Mouse (Mus musculus) stomach, embryonic 16.5 days (tissue): ENCODE data around the gene Inava. TPM values are rescaled to one million over a fixed set of nuclear protein-coding genes. Genes with fewer than 3 reads are reported as not detected.

Experiments used
- ATAC-seq: fragments of 200-750 bp; cut with Nextera tagmentation; 2 replicates; pipeline ENCODE4 v1.8.0; 2017; ENCODE audit warnings: moderate number of reproducible peaks, moderate TSS enrichment; ENCODE audit not compliant: insufficient read depth, low FRiP score
- H3K27ac ChIP-seq: fragments of 300-500 bp; sonication (generic); 2 replicates; pipeline ENCODE4 v1.5.1; 2014; ENCODE audit warnings: low read length
- H3K27me3 ChIP-seq: fragments of 300-500 bp; sonication (generic); 2 replicates; pipeline ENCODE4 v1.6.1; 2014; ENCODE audit warnings: low read length, control low read depth, mixed read lengths; ENCODE audit not compliant: control insufficient read depth, insufficient read depth
- H3K36me3 ChIP-seq: fragments of 300-500 bp; sonication (generic); 2 replicates; pipeline ENCODE4 v1.6.1; 2014; ENCODE audit warnings: low read length; ENCODE audit not compliant: control insufficient read depth, insufficient read depth
- H3K4me1 ChIP-seq: fragments of 300-500 bp; sonication (generic); 2 replicates; pipeline ENCODE4 v1.6.1; 2014; ENCODE audit warnings: low read length, control low read depth, mixed read lengths; ENCODE audit not compliant: control insufficient read depth, insufficient read depth
- H3K4me2 ChIP-seq: fragments of 300-500 bp; sonication (generic); 2 replicates; pipeline ENCODE4 v1.6.1; 2014; ENCODE audit warnings: low read depth, low read length, mixed read lengths
- H3K4me3 ChIP-seq: fragments of 300-500 bp; sonication (generic); replicated peaks from 2 replicates; pipeline ENCODE4 v1.5.1; 2014; ENCODE audit warnings: mild to moderate bottlenecking, low read length
- H3K9ac ChIP-seq: fragments of 300-500 bp; sonication (generic); 2 replicates; pipeline ENCODE4 v1.6.1; 2014; ENCODE audit warnings: low read length
- H3K9me3 ChIP-seq: fragments of 300-500 bp; sonication (generic); replicated peaks from 2 replicates; pipeline ENCODE4 v1.6.1; 2016; ENCODE audit warnings: low read length, control low read depth; ENCODE audit not compliant: control insufficient read depth
- WGBS: fragments of 180-500 bp; shearing (Covaris S2); extraction: QIAGEN DNeasy Blood & Tissue Kit; methylation state at CpG from one replicate; pipeline ENCODE4 v1.1.7; 2014; 5-methylcytosine and 5-hydroxymethylcytosine counted together
- polyA plus RNA-seq: library from polyadenylated mRNA; unstranded; fragments of >200 nt; fragmentation: Nextera tagmentation; extraction: Ambion mirVana; gene quantifications from 2 replicates; pipeline ENCODE4 v1.2.1, GENCODE M21; 2015

The Inava gene
- polyA plus RNA-seq, 1 experiment from 2014 or later = 39.8 TPM

GRCm38 (mm10) chr1:136255657-136256056 lies 21.6 kb upstream of the Inava start:
- no peak overlapping the region for H3K27ac ChIP-seq
- H3K4me2 ChIP-seq = no peak overlapping the region
- ATAC-seq = no peak
- peaks cover 9% of the 10 kb centered on the region for H3K4me1 ChIP-seq
- peaks cover 39% of the 10 kb centered on the region for H3K27me3 ChIP-seq
- H3K9ac ChIP-seq = no peak overlapping the region
- no peaks in the 10 kb centered on the region for H3K36me3 ChIP-seq
- WGBS = 57% methylated on average over 8 of the region's 8 CpGs
- no peaks in the 10 kb centered on the region for H3K9me3 ChIP-seq
- H3K4me3 ChIP-seq = no peak overlapping the region

GRCm38 (mm10) chr1:136255174-136255573 lies 21.1 kb upstream of the Inava start:
- 0 out of 2 replicates have a peak, but pooled peaks have one; percentile 27 for ATAC-seq
- 34% methylated on average over 6 of the region's 6 CpGs for WGBS
- Histone ChIP-seq H3K36me3 (no peaks in the 10 kb centered on the region), H3K9me3 (no peaks in the 10 kb centered on the region), H3K27me3 (peaks cover 34% of the 10 kb centered on the region), H3K4me1 (peaks cover 5% of the 10 kb centered on the region), H3K9ac (no peak overlapping the region), H3K4me3 (no peak overlapping the region), H3K4me2 (no peak overlapping the region), H3K27ac (no peak overlapping the region)

DNA sequence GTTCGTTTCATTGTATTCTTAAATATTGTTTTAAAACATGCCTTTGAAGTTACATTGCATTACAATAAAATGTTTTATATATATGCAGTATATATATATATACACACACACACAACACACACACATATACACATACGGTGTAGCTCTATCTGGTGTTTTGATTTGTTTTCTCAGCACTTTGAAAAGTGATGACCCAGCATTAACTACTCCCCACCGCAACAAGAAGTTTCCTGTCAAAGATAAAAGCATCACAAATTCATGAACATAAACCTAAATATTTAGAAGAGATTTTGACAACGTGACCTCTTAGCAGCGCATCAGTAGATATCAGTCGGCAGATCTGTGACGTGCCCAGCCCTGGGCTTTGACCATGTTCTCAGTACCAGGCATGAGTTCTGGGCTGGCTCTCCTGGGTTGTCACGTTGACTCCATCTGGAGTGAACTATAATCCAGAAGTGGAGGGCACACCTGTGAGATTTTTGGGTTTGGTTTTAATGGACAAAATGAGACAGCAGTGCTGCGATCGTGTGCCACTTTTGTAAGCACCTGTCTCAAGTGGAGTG lies 20.5 kb upstream of the Inava start:
- no peak overlapping the region for H3K4me3 ChIP-seq
- H3K27me3 ChIP-seq = peaks cover 28% of the 10 kb centered on the region
- H3K9me3 ChIP-seq = no peaks in the 10 kb centered on the region
- no peak overlapping the region for H3K4me2 ChIP-seq
- ATAC-seq = no peak
- no peaks in the 10 kb centered on the region for H3K36me3 ChIP-seq
- H3K27ac ChIP-seq = no peak overlapping the region
- H3K9ac ChIP-seq = no peak overlapping the region
- peaks cover 3% of the 10 kb centered on the region; the same call in 1 of the 2 replicates for H3K4me1 ChIP-seq
- 63% methylated on average over 10 of the region's 10 CpGs for WGBS

GRCm38 (mm10) chr1:136253472-136253871 lies 19.4 kb upstream of the Inava start:
- Histone ChIP-seq H3K4me1 (0 out of 2 replicates have a peak, but pooled peaks cover 3% of the 10 kb centered on the region), H3K9ac (no peak overlapping the region), H3K9me3 (no peaks in the 10 kb centered on the region), H3K36me3 (no peaks in the 10 kb centered on the region), H3K4me2 (no peak overlapping the region), H3K27ac (no peak overlapping the region), H3K27me3 (peaks cover 17% of the 10 kb centered on the region), H3K4me3 (no peak overlapping the region)
- ATAC-seq = no peak
- 28% methylated on average over 2 of the region's 2 CpGs for WGBS

GRCm38 (mm10) chr1:136249662-136250061 lies 15.6 kb upstream of the Inava start:
- ATAC-seq = no peak
- Histone ChIP-seq H3K36me3 (no peaks in the 10 kb centered on the region), H3K4me2 (no peak overlapping the region), H3K9me3 (no peaks in the 10 kb centered on the region), H3K9ac (no peak overlapping the region), H3K4me3 (no peak overlapping the region), H3K4me1 (0 out of 2 replicates have a peak, but pooled peaks cover 3% of the 10 kb centered on the region), H3K27me3 (no peaks in the 10 kb centered on the region), H3K27ac (no peak overlapping the region)
- WGBS = 44% methylated on average over 5 of the region's 5 CpGs

DNA sequence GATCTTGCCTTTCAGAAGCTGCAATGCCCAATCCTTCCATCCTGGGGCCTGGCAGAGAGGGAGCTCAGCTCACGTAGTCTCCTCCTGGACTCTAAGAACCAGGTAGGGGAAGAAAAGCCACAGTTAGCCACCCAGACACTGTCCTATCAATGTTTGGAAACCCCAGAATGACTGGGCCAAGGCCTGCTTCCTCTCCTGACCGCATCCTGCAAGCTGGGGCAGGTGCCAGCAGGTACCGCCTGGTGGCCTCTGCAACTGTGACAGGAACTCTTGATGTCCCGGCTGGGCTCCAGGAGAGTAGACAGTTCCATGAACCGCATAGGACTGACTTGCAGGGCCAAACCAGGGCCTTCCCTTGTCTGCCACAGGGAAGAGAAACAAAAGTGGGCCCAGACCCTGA lies 13.3 kb upstream of the Inava start:
- Histone ChIP-seq H3K9me3 (no peaks in the 10 kb centered on the region), H3K36me3 (no peaks in the 10 kb centered on the region), H3K9ac (no peak overlapping the region), H3K27ac (no peak overlapping the region), H3K4me3 (no peak overlapping the region), H3K27me3 (no peaks in the 10 kb centered on the region), H3K4me2 (no peak overlapping the region), H3K4me1 (0 out of 2 replicates have a peak, but pooled peaks cover 3% of the 10 kb centered on the region)
- WGBS = 83% methylated on average over 5 of the region's 5 CpGs
- ATAC-seq = no peak

DNA sequence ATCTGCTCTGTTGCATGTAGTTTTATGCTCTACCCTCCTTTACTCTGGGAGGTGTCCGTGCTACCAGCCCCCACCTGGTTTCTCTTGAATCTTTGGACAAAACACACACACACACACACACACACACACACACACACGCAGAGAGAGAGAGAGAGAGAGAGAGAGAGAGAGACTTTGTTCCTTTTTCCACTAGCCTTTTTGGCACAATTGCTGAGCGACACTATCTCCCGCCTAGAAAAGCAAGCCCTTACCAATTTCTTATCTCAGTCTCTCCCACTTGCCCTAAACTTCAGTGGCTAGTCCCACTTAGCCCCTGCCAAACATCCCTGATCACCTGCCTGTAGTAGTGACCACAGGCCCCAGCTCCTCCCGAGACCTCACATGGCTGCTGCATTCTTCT lies 10.4 kb upstream of the Inava start:
- WGBS = 76% methylated on average over 5 of the region's 5 CpGs
- Histone ChIP-seq H3K27ac (no peak overlapping the region), H3K9ac (no peak overlapping the region), H3K4me3 (no peak overlapping the region), H3K27me3 (no peaks in the 10 kb centered on the region), H3K36me3 (no peaks in the 10 kb centered on the region), H3K4me2 (no peak overlapping the region), H3K9me3 (no peaks in the 10 kb centered on the region), H3K4me1 (no peaks in the 10 kb centered on the region)
- ATAC-seq = no peak

DNA sequence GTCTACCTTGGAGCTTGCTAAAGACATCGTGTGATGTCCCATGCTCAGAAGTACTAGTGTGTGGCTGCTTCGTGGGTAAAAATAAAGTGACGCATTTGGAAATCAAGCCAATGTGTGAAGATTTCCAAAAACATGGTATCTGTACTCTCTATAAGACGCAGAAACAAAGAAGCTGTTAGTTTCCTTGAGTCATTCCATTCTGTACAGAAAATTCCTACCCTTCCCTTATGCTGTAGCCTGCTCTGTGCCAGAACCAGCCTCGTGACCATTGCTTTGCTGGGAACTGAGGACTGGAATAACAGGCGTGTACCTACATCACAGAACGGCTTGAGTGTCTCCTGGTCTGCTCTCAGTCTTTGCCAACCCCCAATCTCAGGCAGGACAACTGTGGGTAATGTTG lies 7.7 kb upstream of the Inava start:
- Histone ChIP-seq H3K27ac (no peak overlapping the region), H3K9ac (no peak overlapping the region), H3K36me3 (no peaks in the 10 kb centered on the region), H3K4me3 (no peak overlapping the region), H3K9me3 (no peaks in the 10 kb centered on the region), H3K4me2 (no peak overlapping the region), H3K27me3 (no peaks in the 10 kb centered on the region), H3K4me1 (no peaks in the 10 kb centered on the region)
- 84% methylated on average over 7 of the region's 7 CpGs for WGBS
- ATAC-seq = no peak

DNA sequence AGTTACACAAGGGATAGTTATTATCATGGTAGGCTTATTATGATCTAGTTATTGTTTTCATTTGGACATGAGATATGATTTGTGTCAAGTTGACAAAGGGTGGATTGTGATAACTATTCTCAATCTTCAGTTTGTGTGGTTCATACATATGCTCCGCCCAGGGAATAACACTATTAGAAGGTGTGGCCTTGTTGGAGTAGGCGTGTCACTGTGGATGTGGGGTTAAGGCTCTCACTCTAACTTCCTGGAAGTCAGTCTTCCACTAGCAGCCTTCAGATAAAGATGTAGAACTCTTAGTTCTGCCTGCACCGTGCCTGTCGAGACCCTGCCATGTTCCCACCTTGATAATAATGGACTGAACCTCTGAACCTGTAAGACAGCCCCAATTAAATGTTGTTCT lies 4.4 kb upstream of the Inava start:
- Histone ChIP-seq H3K4me3 (no peak overlapping the region), H3K9ac (no peak overlapping the region), H3K4me1 (peaks cover 4% of the 10 kb centered on the region; the same call in 1 of the 2 replicates), H3K27me3 (no peaks in the 10 kb centered on the region), H3K27ac (no peak overlapping the region), H3K36me3 (no peaks in the 10 kb centered on the region), H3K9me3 (no peaks in the 10 kb centered on the region), H3K4me2 (no peak overlapping the region)
- no peak for ATAC-seq
- WGBS = 76% methylated on average over 4 of the region's 4 CpGs
